18 mouse cellular contexts compared by ENCODE assay signal in genomic region chr17:5574672-5575071, GRCm38 (mm10).
DNase-seq lines count a peak whose midpoint lies in the region; TF ChIP-seq lines count a peak whose summit lies in the region.
"Had no signal": no experiment of that assay in that cellular context is flagged by ENCODE, and none has a peak within 500 bp of the region (broad histone marks: within the 10 kb centered on the region; RNA-seq: fewer than 3 reads in every experiment).

No protein-coding gene starts in this region.

- no peak overlapping the region for H3K4me3 ChIP-seq in gastrocnemius, adult 2 months
- H3K4me3 ChIP-seq: embryonic facial prominence, embryonic 13.5 days; forebrain, embryonic 10.5 days; heart, embryonic 10.5 days; lung, embryonic 15.5 days; midbrain, embryonic 12.5 days had no signal

- intact Hi-C loops in gastrocnemius, adult 2 months (cut with DNase I) = loop anchor here (5.0 kb wide), 1 partner anchor 82 kb away; the partner anchor contains the start of gene Zdhhc14

- DNase-seq in gastrocnemius, adult 2 months = no peak
- DNase-seq in gastrocnemius, postnatal 10 days = no peak
- DNase-seq in layer of hippocampus, adult 11-12 months (ENCODE audit: low spot score) = peak; percentile 39
- no peak for DNase-seq in layer of hippocampus, adult 18-20 months (ENCODE audit: low spot score in 2 of 2)
- DNase-seq in urinary bladder, adult 18-20 months (ENCODE audit: low spot score in 2 of 2) = peak; percentile 35 to 60
- no peak for DNase-seq in urinary bladder, adult 2 months (ENCODE audit: low spot score)
- DNase-seq in skeletal muscle tissue, adult 2 months (ENCODE audit: low read depth, low spot score) = peak; percentile 25
- no peak for DNase-seq in adrenal gland, postnatal 4 days (ENCODE audit: low spot score in 2 of 2)
- DNase-seq: adrenal gland, adult 8-10 months; cerebellum, postnatal 14 days; heart, postnatal 4 days; right cerebral cortex, postnatal 14 days; thymus, postnatal 14 days had no signal

- no peak for TF ChIP-seq CTCF in gastrocnemius, adult 2 months (IDR thresholded peaks at IDR 0.05)

- H3K27ac ChIP-seq in gastrocnemius, adult 2 months = peak overlapping the region; percentile 28; the same call in 1 of the 2 replicates
- H3K27ac ChIP-seq: embryonic facial prominence, embryonic 13.5 days; forebrain, embryonic 10.5 days; heart, embryonic 10.5 days; lung, embryonic 15.5 days; midbrain, embryonic 12.5 days had no signal

Comparison
In these comparisons a context has a peak if more than half of its experiments do, and no peak if none do; other contexts are left out.
1. DNase-seq: peak in layer of hippocampus, adult 11-12 months (single experiment), urinary bladder, adult 18-20 months (2 of 2) and skeletal muscle tissue, adult 2 months (single experiment); none in gastrocnemius, adult 2 months (single experiment), gastrocnemius, postnatal 10 days (single experiment), layer of hippocampus, adult 18-20 months (0 of 2), urinary bladder, adult 2 months (single experiment) and adrenal gland, postnatal 4 days (0 of 2).